Mouse (Mus musculus) CH12.LX (cell line): ENCODE measurements around the gene Yjefn3. TPM values are rescaled to one million over a fixed set of nuclear protein-coding genes. Genes with fewer than 3 reads are reported as not detected.

Experiments
- DNase-seq: peaks from one replicate; pipeline ENCODE4 v3.0.0-alpha.2; 2013; ENCODE audit errors: extremely low read depth
- H3K27ac ChIP-seq: 2 replicates; pipeline ENCODE4 v1.5.1; 2012; ENCODE audit warnings: low read depth, mild to moderate bottlenecking, control low read depth, moderate library complexity; ENCODE audit not compliant: insufficient read depth
- H3K27me3 ChIP-seq: replicated peaks from 2 replicates; pipeline ENCODE3; 2012; ENCODE audit warnings: inconsistent platforms
- H3K36me3 ChIP-seq, 2 experiments: replicated peaks in 1 of 2; 2 replicates each; pipeline versions ENCODE3 to v1.6.1; 2012; ENCODE audit warnings: inconsistent platforms in 1 of 2, low read length in 1 of 2, mild to moderate bottlenecking in 1 of 2, mixed read lengths in 1 of 2, moderate library complexity in 1 of 2; ENCODE audit not compliant: control insufficient read depth in 1 of 2, insufficient read depth in 1 of 2
- H3K4me1 ChIP-seq, 2 experiments: 2 replicates each; pipeline ENCODE4 v1.6.1; 2012; ENCODE audit warnings: inconsistent platforms in 1 of 2, moderate library complexity in 1 of 2; ENCODE audit not compliant: insufficient read depth in 2 of 2, control insufficient read depth in 1 of 2
- H3K4me2 ChIP-seq: 2 replicates; pipeline ENCODE4 v1.6.1; 2012; ENCODE audit warnings: low read depth, mild to moderate bottlenecking, control low read depth; ENCODE audit not compliant: poor library complexity, insufficient read depth, severe bottlenecking
- H3K4me3 ChIP-seq, 3 experiments: fragments of 150-350 bp in 1 of 3; sonication (generic) in 1 of 3; replicated peaks in 1 of 3; 2 replicates each; pipeline versions ENCODE3 to v1.5.1; 2011 to 2012; ENCODE audit warnings: low read depth in 2 of 3, low read length in 2 of 3, mild to moderate bottlenecking in 2 of 3, moderate library complexity in 2 of 3, control low read depth in 1 of 3, improper control_type of control experiment in 1 of 3, inconsistent platforms in 1 of 3, mixed read lengths in 1 of 3; ENCODE audit not compliant: poor library complexity in 1 of 3
- H3K79me2 ChIP-seq: replicated peaks from 2 replicates; pipeline ENCODE4 v1.6.1; 2012; ENCODE audit warnings: mild to moderate bottlenecking, moderate library complexity; ENCODE audit not compliant: control insufficient read depth, poor library complexity, insufficient read depth, severe bottlenecking; ENCODE audit errors: extremely low read depth
- H3K9ac ChIP-seq: 2 replicates; pipeline ENCODE4 v1.6.1; 2012; ENCODE audit warnings: low read depth, mild to moderate bottlenecking, control low read depth, moderate library complexity; ENCODE audit not compliant: insufficient read depth
- H3K9me3 ChIP-seq: replicated peaks from 2 replicates; pipeline ENCODE3; 2012; ENCODE audit warnings: low read length, inconsistent platforms, mixed read lengths
- BHLHE40 ChIP-seq: IDR thresholded peaks from 2 replicates; pipeline ENCODE4 v1.6.1; 2011; ENCODE audit warnings: mild to moderate bottlenecking, low read depth, low read length, improper control_type of control experiment
- CHD1 ChIP-seq: IDR thresholded peaks from 2 replicates; pipeline ENCODE4 v1.6.1; 2012; ENCODE audit warnings: low read depth, low read length, improper control_type of control experiment, inconsistent platforms
- CHD2 ChIP-seq: IDR thresholded peaks from 2 replicates; pipeline ENCODE4 v1.6.1; 2011; ENCODE audit warnings: low read length, improper control_type of control experiment
- CTCF ChIP-seq, 2 experiments: IDR thresholded peaks in 1 of 2; conservative IDR thresholded peaks in 1 of 2; 2 replicates each; pipeline ENCODE4 v1.5.1; 2011 to 2012; ENCODE audit warnings: low read depth in 2 of 2, low read length in 2 of 2, improper control_type of control experiment in 1 of 2, inconsistent platforms in 1 of 2, mild to moderate bottlenecking in 1 of 2, moderate library complexity in 1 of 2
- E2F4 ChIP-seq: IDR thresholded peaks from 2 replicates; pipeline ENCODE4 v1.6.1; 2011; ENCODE audit warnings: low read depth, low read length, improper control_type of control experiment; ENCODE audit not compliant: insufficient replicate concordance
- ELF1 ChIP-seq: IDR thresholded peaks from 2 replicates; pipeline ENCODE4 v1.6.1; 2014; ENCODE audit warnings: low read depth, mild to moderate bottlenecking, inconsistent platforms, low read length, improper control_type of control experiment
- EP300 ChIP-seq: IDR thresholded peaks from 2 replicates; pipeline ENCODE4 v1.6.1; 2011; ENCODE audit warnings: low read length, improper control_type of control experiment
- ETS1 ChIP-seq: conservative IDR thresholded peaks from 2 replicates; pipeline ENCODE4 v1.6.1; 2012; ENCODE audit warnings: low read depth, mild to moderate bottlenecking, inconsistent platforms, low read length, improper control_type of control experiment, moderate library complexity
- GABPA ChIP-seq: IDR thresholded peaks from 2 replicates; pipeline ENCODE4 v1.6.1; 2012; ENCODE audit warnings: low read depth, low read length, improper control_type of control experiment, inconsistent platforms; ENCODE audit not compliant: insufficient replicate concordance
- HCFC1 ChIP-seq: IDR thresholded peaks from 2 replicates; pipeline ENCODE4 v1.6.1; 2012; ENCODE audit warnings: low read depth, mild to moderate bottlenecking, inconsistent platforms, low read length, improper control_type of control experiment
- IRF4 ChIP-seq: IDR thresholded peaks from 2 replicates; pipeline ENCODE4 v1.6.1; 2014; ENCODE audit warnings: low read depth, mild to moderate bottlenecking, inconsistent platforms, low read length, improper control_type of control experiment
- JUN ChIP-seq: IDR thresholded peaks from 2 replicates; pipeline ENCODE4 v1.6.1; 2011; ENCODE audit warnings: low read depth, mild to moderate bottlenecking, low read length, improper control_type of control experiment, moderate library complexity; ENCODE audit not compliant: insufficient read depth
- JUND ChIP-seq: conservative IDR thresholded peaks from 2 replicates; pipeline ENCODE4 v1.6.1; 2011; ENCODE audit warnings: low read depth, low read length, improper control_type of control experiment
- KAT2A ChIP-seq: IDR thresholded peaks from 2 replicates; pipeline ENCODE4 v1.6.1; 2012; ENCODE audit warnings: low read length, improper control_type of control experiment, inconsistent platforms; ENCODE audit not compliant: insufficient replicate concordance
- MAFK ChIP-seq: IDR thresholded peaks from 2 replicates; pipeline ENCODE4 v1.6.1; 2011; ENCODE audit warnings: low read length, improper control_type of control experiment; ENCODE audit not compliant: insufficient replicate concordance
- MAX ChIP-seq: IDR thresholded peaks from 2 replicates; pipeline ENCODE4 v1.6.1; 2011; ENCODE audit warnings: low read length, improper control_type of control experiment
- MAZ ChIP-seq: IDR thresholded peaks from 2 replicates; pipeline ENCODE4 v1.6.1; 2012; ENCODE audit warnings: low read depth, mild to moderate bottlenecking, inconsistent platforms, low read length, improper control_type of control experiment, moderate library complexity
- MEF2A ChIP-seq: IDR thresholded peaks from 2 replicates; pipeline ENCODE4 v1.6.1; 2014; ENCODE audit warnings: low read depth, mild to moderate bottlenecking, inconsistent platforms, low read length, improper control_type of control experiment, borderline replicate concordance
- MXI1 ChIP-seq: IDR thresholded peaks from 2 replicates; pipeline ENCODE4 v1.6.1; 2011; ENCODE audit warnings: mild to moderate bottlenecking, low read depth, low read length, improper control_type of control experiment
- MYC ChIP-seq: IDR thresholded peaks from 2 replicates; pipeline ENCODE4 v1.6.1; 2011; ENCODE audit warnings: low read depth, mild to moderate bottlenecking, improper control_type of control experiment, low read length
- NELFE ChIP-seq: IDR thresholded peaks from 2 replicates; pipeline ENCODE4 v1.6.1; 2011; ENCODE audit warnings: low read depth, low read length, improper control_type of control experiment
- NRF1 ChIP-seq: IDR thresholded peaks from 2 replicates; pipeline ENCODE4 v1.6.1; 2014; ENCODE audit warnings: low read depth, mild to moderate bottlenecking, inconsistent platforms, low read length, improper control_type of control experiment, moderate library complexity
- PAX5 ChIP-seq: IDR thresholded peaks from 2 replicates; pipeline ENCODE4 v1.6.1; 2012; ENCODE audit warnings: low read length, inconsistent platforms, mixed read lengths
- POLR2A ChIP-seq: IDR thresholded peaks from 2 replicates; pipeline ENCODE4 v1.6.1; 2011; ENCODE audit warnings: low read depth, mild to moderate bottlenecking, improper control_type of control experiment, low read length
- POLR2AphosphoS2 ChIP-seq: IDR thresholded peaks from 2 replicates; pipeline ENCODE4 v1.6.1; 2011; ENCODE audit warnings: low read depth, low read length, improper control_type of control experiment
- RAD21 ChIP-seq: IDR thresholded peaks from 2 replicates; pipeline ENCODE4 v1.6.1; 2011; ENCODE audit warnings: low read depth, mild to moderate bottlenecking, low read length, improper control_type of control experiment, moderate library complexity
- RCOR1 ChIP-seq: conservative IDR thresholded peaks from 2 replicates; pipeline ENCODE4 v1.6.1; 2012; ENCODE audit warnings: low read depth, mild to moderate bottlenecking, inconsistent platforms, low read length, improper control_type of control experiment
- SIN3A ChIP-seq: IDR thresholded peaks from 2 replicates; pipeline ENCODE4 v1.6.1; 2012; ENCODE audit warnings: low read length, improper control_type of control experiment, inconsistent platforms
- SMC3 ChIP-seq: IDR thresholded peaks from 2 replicates; pipeline ENCODE4 v1.6.1; 2011; ENCODE audit warnings: low read depth, low read length, improper control_type of control experiment
- TBP ChIP-seq: conservative IDR thresholded peaks from 2 replicates; pipeline ENCODE4 v1.6.1; 2011; ENCODE audit warnings: low read depth, low read length, improper control_type of control experiment
- TCF12 ChIP-seq: IDR thresholded peaks from 2 replicates; pipeline ENCODE4 v1.6.1; 2014; ENCODE audit warnings: low read depth, mild to moderate bottlenecking, inconsistent platforms, low read length, improper control_type of control experiment
- UBTF ChIP-seq: IDR thresholded peaks from 2 replicates; pipeline ENCODE4 v1.6.1; 2012; ENCODE audit warnings: low read depth, mild to moderate bottlenecking, inconsistent platforms, low read length, improper control_type of control experiment, moderate library complexity
- USF1 ChIP-seq: IDR thresholded peaks from 2 replicates; pipeline ENCODE4 v1.6.1; 2014; ENCODE audit warnings: low read depth, mild to moderate bottlenecking, inconsistent platforms, low read length, improper control_type of control experiment
- USF2 ChIP-seq: conservative IDR thresholded peaks from 2 replicates; pipeline ENCODE4 v1.6.1; 2011; ENCODE audit warnings: low read depth, low read length, improper control_type of control experiment
- ZC3H11A ChIP-seq: IDR thresholded peaks from 2 replicates; pipeline ENCODE4 v1.6.1; 2012; ENCODE audit warnings: low read depth, mild to moderate bottlenecking, inconsistent platforms, low read length, improper control_type of control experiment
- ZKSCAN1 ChIP-seq: IDR thresholded peaks from 2 replicates; pipeline ENCODE4 v1.6.1; 2012; ENCODE audit warnings: low read depth, inconsistent platforms, low read length, improper control_type of control experiment, borderline replicate concordance
- ZMIZ1 ChIP-seq: IDR thresholded peaks from 2 replicates; pipeline ENCODE4 v1.6.1; 2012; ENCODE audit warnings: low read depth, mild to moderate bottlenecking, inconsistent platforms, low read length, improper control_type of control experiment
- ZNF384 ChIP-seq: IDR thresholded peaks from 2 replicates; pipeline ENCODE4 v1.6.1; 2012; ENCODE audit warnings: low read depth, low read length, improper control_type of control experiment, inconsistent platforms
- dilution Hi-C: fragments of 300-500 bp; cut with MboI; formaldehyde crosslinking; loops from 2 replicates; pipeline ENCODE4 v1.14.3; 2020; ENCODE audit warnings: low sequenced_read_pairs; ENCODE audit not compliant: extremely low pct_unique_long_range_greater_than_20kb, extremely low pct_ligation_motif_present
- in situ Hi-C: fragments of 300-500 bp; cut with MboI; formaldehyde crosslinking; loops from 3 replicates; pipeline ENCODE4 v1.14.3; 2019; ENCODE audit warnings: low sequenced_read_pairs, low pct_ligation_motif_present, low pct_unique_long_range_greater_than_20kb, mixed read lengths
- polyA plus RNA-seq: library from polyadenylated mRNA; unstranded; fragments of >175 nt; gene quantifications from 2 replicates; pipeline ENCODE4 v1.2.1, GENCODE M21; 2012; ENCODE audit warnings: low read depth; ENCODE audit not compliant: insufficient read length
- total RNA-seq, 2 experiments: library from RNA; depleted of rRNA; stranded (reverse); fragments of 300-350 nt in 1 of 2; fragments of >200 nt in 1 of 2; gene quantifications; 2 replicates each; pipeline ENCODE4 v1.2.3; 2012 to 2014

Gene Yjefn3
- total and polyA plus RNA-seq, 3 experiments = 3.3 to 10.5 (median 8.0) TPM

GRCm38 (mm10) chr8:69919876-69920662, 17.6 kb upstream of the Yjefn3 start:
- no peaks in the 10 kb centered on the region for H3K27me3 ChIP-seq
- H3K4me1 ChIP-seq = peaks cover 28 to 52% of the 10 kb centered on the region in 2 experiments
- dilution Hi-C loops = no loop called here
- peak overlapping the region in 2 of 3 experiments; percentile 12 to 26 for H3K4me3 ChIP-seq
- peak overlapping the region; percentile 84 for H3K4me2 ChIP-seq
- H3K9ac ChIP-seq = peak overlapping the region; percentile 83
- H3K79me2 ChIP-seq = peaks cover 14% of the 10 kb centered on the region
- H3K36me3 ChIP-seq = peaks cover 31 to 75% of the 10 kb centered on the region in 2 experiments
- TF ChIP-seq GABPA (no peak), KAT2A (no peak), POLR2A (peak; percentile 47; the same call in 1 of the 2 replicates), POLR2AphosphoS2 (no peak), TCF12 (peak; percentile 83), RAD21 (no peak), ZMIZ1 (no peak), MAX (peak; percentile 97), MAFK (no peak), MXI1 (peak; percentile 90), CHD2 (peak; percentile 67; the same call in 1 of the 2 replicates), CTCF (conservative IDR thresholded peaks at IDR 0.05 in 1 of 2, IDR thresholded peaks at IDR 0.05 in 1 of 2; ENCODE audit: low read depth in 2 of 2, low read length in 2 of 2) (no peak), MYC (peak; percentile 70), JUN (peak; percentile 99), PAX5 (no peak), JUND (peak; percentile 97), RCOR1 (peak; percentile 93), ETS1 (peak; percentile 97), ELF1 (peak; percentile 86), ZNF384 (no peak), ZC3H11A (peak; percentile 94), EP300 (peak; percentile 93), SMC3 (no peak), ZKSCAN1 (no peak), BHLHE40 (peak; percentile 97), MEF2A (peak; percentile 94), USF1 (peak; percentile 98), MAZ (peak; percentile 79; the same call in 1 of the 2 replicates), NRF1 (peak; percentile 76), E2F4 (no peak), NELFE (no peak), USF2 (peak; percentile 99), IRF4 (peak; percentile 100), SIN3A (peak; percentile 95), HCFC1 (peak; percentile 64), CHD1 (no peak), TBP (peak; percentile 84), UBTF (no peak)
- peak overlapping the region; percentile 98 for H3K27ac ChIP-seq
- DNase-seq = peak; percentile 99
- no peaks in the 10 kb centered on the region for H3K9me3 ChIP-seq
- in situ Hi-C loops = loop anchor here (5.0 kb wide), 1 partner anchor 82 kb away; no protein-coding TSS in a partner anchor
